Mouse (Mus musculus) CD8-positive naive resting alpha-beta T cell, adult 2 months (primary cell): ENCODE data around the gene Pik3c2a.
A peak's percentile ranks its signal among the peaks of the same experiment; 100 is the strongest.
"Not testable (repeated sequence)": the region's sequence is repeated elsewhere in the genome, so short reads cannot be mapped to it uniquely, and the experiment has no call there.

Experiments
- DNase-seq, 2 experiments: peaks; one replicate each; pipeline ENCODE4 v3.0.0; 2022; ENCODE audit warnings: low read depth in 2 of 2, low spot score in 2 of 2

The Pik3c2a gene

DNA sequence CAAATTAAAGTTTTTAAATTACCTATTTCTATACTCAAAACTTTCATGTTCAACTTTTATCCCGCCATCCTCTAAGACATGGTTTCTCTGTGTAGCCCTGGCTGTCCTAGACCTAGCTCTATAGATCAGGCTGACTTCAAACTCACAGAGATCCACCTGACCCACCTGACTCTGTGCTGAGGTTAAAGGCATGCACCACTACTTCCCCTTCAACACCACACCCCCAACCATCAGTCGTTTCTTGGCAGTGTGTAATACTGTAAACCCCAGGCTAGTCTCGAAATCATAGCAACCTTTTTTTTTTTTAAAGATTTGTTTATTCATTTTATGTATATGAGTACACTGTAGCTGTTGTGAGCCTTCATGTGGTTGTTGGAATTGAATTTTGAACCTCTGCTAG, 50.9 kb downstream of the Pik3c2a start:
- DNase-seq: no peak

- DNase-seq: not testable (repeated sequence)
Observed at GRCm38 (mm10) chr7:116387389-116387788, 55.9 kb downstream of the Pik3c2a start.

DNA sequence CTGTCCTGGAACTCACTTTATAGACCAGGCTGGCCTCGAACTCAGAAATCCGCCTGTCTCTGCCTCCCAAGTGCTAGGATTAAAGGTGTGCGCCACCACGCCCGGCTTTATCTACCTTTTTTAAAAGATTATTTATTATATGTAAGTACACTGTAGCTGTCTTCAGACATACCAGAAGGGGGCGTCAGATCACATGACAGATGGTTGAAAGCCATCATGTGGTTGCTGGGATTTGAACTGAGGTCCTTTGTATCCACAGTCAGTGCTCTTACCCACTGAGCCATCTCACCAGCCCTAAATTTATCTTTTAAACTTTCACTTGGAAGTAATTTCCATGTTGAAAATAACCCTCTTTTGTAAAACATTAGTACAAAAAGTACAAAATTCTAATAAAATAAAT, 64.1 kb downstream of the Pik3c2a start:
- not testable (repeated sequence) for DNase-seq

DNA sequence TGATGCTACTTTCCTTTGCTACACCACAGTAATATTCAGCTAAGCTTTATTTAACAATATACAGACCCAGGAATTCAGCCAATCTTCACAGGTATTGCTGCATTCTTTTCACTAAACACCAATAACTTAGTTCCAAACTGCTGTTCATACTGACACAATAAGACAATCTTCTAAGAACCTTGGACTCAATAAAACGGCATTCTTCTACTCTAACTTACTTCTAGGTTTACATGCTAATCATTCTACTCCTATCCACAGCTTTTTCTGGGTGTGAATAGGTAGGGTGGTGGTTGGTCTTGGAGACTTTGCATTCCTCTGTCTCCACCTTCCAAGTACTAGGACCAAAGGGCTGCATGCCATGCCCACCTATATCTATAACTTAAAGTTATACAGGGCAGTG, 69.0 kb downstream of the Pik3c2a start:
- no peak for DNase-seq

DNA sequence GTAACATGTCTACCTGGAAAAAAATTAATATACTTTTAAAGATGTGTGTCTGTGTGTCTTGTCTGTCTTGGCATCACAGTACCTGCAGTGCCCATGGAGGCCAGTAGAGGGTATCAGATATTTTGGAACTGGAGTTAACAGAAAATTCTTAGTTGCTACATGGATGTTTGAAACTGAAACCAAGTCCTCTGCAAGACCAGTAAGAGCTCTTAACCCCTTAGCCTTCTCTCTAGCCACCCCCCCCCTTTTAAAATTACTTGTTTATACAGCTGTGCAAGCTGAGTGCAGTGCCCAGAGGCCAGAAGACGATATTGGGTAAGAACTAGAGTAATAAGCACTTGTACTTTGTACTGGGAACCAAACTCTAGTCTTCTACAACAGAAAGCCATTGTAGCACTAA, 107.0 kb downstream of the Pik3c2a start:
- peak; percentile 52 to 69 for DNase-seq

GRCm38 (mm10) chr7:116335133-116335532, 108.1 kb downstream of the Pik3c2a start:
- no peak for DNase-seq

GRCm38 (mm10) chr7:116334669-116335038, 108.6 kb downstream of the Pik3c2a start:
- DNase-seq: peak in 1 of 2 experiments; percentile 3

- peak; percentile 98 for DNase-seq
Observed at GRCm38 (mm10) chr7:116333713-116334668, 109.3 kb downstream of the Pik3c2a start, which contains the start of gene Rps13. Gene Rps13, minus strand, starts transcription at chr7:116334195.

DNA sequence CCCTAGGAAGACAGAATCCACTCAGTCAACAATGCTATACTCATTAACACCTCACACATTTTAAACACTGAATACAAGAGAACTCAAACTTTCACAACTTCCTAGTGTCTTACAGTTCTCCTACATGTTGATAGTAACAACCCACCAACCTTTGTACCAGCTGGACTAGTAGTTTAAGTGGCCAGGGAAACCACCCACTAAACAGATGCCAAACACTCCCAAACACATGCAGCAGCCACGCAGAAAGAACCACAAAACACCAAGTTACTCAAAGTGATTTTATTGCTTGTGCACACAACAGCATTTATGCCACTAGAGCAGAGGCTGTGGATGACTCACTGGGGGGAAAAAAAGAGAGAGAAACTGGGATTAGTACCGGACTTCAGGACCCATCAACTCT, 112.0 kb downstream of the Pik3c2a start:
- DNase-seq: no peak

DNA sequence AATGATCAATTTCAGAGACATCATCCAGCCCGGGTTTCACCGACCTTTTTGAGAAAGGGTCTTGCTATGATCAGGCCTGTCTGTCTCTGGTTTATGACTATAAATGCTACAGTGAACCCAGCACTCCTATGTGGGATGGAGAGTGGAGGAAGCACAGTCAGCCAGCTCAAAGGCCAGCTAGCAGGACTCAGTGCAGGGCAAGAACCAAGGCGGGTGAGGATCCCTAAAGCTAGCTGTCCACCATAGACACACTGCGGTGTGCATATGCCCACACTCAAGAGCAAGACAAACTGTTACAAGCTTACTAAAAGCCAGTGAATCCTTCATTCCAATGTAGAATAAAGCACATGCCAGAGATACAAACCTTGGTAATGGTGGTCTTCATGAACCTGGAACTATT, 113.4 kb downstream of the Pik3c2a start:
- DNase-seq: no peak

- no peak for DNase-seq
Observed at GRCm38 (mm10) chr7:116328777-116329176, 114.5 kb downstream of the Pik3c2a start.

GRCm38 (mm10) chr7:116327901-116328300, 115.3 kb downstream of the Pik3c2a start:
- peak; percentile 23 to 30 for DNase-seq

- DNase-seq: peak in 1 of 2 experiments; percentile 32
Observed at GRCm38 (mm10) chr7:116323331-116323964, 119.8 kb downstream of the Pik3c2a start.

- peak in 1 of 2 experiments; percentile 9 for DNase-seq
Observed at GRCm38 (mm10) chr7:116309456-116309855, 133.8 kb downstream of the Pik3c2a start.

DNA sequence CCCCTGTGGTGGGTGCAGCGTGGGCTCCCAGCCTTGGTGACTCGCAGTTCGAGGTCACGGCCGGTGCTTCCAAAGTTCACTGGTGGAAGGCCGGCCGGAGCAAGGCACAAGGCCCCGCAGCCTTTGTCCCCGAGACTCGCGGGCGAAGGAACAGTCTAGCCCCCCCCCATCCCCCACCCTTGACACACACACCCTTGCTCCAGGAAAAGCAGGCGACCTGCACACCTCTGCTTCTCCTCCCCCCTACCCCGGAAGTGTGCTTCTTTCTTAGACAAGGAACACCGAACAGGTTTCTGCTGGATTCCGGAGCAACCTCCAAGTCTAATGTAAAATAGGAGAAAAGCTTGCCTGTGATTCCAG, 134.6 kb downstream of the Pik3c2a start:
- peak in 1 of 2 experiments; percentile 7 for DNase-seq

DNA sequence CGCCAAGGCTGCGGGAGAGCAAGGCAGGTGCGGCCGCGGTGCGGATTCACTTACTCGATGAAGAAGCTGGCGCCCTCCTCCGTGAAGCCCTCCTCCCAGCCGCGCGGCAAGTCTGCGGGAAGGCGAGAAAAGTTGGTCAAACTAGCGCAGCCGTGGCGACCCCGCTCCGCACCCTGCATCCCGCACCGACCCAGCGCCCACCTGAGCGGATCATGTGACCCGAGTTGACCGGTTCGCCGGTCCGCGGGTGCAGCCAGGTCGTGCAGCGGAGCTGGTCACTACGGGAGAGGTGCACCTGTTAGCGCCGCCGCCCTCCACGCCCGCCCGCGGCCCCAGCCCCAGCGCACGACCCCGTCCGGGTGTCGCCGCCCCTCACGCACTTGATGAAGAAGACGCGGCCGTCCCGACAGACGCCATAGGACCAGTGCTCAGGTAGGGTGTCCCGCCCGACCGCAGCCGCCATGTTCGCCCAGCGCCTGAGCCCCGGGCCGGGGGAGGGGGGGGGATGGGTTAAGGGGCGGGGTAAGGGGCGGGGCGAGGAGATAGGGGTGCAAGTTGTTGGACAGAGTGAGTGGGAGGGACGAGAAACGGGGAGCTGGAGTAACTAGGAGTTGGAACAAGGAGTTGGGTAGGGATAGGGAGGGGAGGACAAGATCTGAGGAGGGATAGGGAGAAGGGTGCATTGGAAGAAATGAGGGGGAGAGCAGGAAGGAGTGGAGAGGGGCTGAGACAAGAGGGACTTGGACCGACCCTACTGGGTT, 135.2 kb downstream of the Pik3c2a start, which contains the start of gene Plekha7:
Gene Plekha7 (minus strand): TSS at position 506 of the 761 bp plus-strand sequence.
- peak; percentile 35 to 41 for DNase-seq

DNA sequence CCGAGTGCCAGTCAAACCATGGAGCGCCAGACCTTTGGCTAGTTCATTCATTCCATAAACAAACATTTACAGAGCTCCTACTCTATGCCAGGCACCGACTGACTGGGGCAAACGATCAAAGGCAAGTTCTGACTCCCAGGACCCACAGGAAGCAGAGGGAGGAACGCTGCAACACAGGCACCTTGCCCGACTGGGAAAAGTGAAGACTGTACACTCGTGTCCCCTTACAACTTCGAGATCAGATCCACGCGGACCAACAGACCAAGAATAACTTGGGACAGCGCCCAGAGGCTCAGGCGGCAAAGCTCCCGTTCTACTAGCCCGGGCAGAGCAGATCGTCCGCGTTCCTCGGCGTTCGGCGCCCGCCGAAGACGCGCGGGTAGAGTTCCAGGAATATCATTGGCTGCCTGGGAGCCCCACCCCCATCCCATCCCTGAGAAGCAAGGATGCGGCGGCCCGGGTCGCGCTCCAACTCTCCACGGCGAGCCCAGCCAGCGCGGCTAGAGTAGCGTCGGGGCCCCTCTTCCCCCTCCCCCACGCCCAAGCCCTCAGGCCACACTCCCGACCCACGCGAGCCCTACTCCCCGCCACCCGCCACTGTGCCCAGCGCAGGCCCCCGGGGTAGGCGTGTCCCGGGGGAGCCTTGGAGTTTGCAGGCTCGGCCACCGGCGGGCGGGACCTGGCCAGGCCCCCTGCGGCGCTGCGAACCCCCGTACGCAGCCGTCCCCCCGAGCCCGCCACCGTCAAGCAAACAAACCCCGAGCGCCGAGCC, 136.0 kb downstream of the Pik3c2a start:
- DNase-seq: peak in 1 of 2 experiments; percentile 9

DNA sequence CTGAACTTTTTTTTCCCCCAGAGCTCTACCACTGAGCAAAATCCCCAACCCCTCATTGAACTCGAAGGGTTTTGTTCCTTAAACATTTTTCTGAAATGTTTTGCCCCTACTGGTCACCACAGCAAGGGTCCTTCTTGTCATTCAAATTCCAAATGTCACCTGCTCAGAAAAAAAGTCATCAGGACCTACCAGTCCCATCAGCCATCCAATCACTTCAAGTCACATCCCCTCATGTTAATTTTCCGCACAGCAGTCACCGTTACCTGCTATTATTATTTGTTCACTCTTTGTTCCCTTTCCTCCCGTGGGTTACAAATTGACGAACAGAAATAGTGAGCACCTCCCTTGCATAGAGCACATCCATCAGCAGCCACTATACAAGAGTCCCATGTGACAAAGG, 136.6 kb downstream of the Pik3c2a start:
- DNase-seq: peak in 1 of 2 experiments; percentile 1

DNA sequence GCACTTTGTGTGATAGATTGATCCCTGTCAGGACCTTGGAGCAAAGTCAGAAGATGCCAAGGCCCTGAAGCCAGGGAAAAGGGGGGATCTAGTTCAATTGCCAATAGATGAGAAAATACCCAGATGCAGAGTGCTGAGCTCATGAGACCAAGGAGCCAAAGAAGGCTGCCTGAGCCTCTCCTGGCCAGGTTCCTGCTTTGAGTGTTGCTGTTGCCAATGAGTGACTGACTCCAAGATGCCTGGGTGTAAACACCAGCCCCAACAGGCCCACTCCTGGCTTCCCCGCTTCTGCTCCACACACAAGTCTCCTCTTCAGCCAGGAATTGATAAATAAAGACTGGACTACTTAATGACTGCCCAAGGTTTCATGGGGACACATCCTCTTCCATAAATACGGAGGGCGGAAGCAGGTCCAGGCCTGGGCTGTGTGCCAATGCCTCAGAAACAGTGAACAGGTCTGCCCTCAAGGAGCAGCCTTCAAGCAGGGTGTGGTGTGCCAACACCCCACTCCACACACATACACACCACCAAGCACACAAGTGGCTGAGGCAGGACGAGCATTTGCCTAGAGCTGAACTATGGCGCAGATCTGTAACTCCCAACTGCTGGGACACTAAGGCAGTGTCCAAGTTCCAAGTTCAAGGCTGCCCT, 141.5 kb downstream of the Pik3c2a start:
- DNase-seq: no peak

DNA sequence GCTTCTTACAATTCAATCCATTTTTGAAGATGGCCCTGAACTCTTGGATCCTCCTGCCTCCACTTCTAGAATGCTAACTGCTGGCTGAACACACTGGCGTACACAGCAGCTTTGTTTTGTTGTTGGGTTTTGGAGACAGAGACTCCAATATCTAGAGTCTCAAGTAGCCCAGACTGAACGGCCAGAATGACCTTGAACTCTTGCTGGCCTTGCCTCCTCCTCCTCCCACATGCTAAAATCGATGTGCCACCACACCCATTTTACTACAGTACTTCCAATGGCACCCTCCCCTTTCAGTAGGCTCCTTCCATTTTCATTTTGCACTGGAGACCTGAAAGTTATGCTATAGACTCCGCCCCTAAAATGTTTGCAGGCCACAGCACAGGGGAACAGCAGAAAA, 142.1 kb downstream of the Pik3c2a start:
- DNase-seq: no peak
